Mouse (Mus musculus): ENCODE measurements around the gene Fgf7. TPM values are rescaled to one million over a fixed set of nuclear protein-coding genes. Genes with fewer than 3 reads are reported as not detected.

The Fgf7 gene
- polyA plus RNA-seq, 1 experiment, result 0.49 TPM

DNA sequence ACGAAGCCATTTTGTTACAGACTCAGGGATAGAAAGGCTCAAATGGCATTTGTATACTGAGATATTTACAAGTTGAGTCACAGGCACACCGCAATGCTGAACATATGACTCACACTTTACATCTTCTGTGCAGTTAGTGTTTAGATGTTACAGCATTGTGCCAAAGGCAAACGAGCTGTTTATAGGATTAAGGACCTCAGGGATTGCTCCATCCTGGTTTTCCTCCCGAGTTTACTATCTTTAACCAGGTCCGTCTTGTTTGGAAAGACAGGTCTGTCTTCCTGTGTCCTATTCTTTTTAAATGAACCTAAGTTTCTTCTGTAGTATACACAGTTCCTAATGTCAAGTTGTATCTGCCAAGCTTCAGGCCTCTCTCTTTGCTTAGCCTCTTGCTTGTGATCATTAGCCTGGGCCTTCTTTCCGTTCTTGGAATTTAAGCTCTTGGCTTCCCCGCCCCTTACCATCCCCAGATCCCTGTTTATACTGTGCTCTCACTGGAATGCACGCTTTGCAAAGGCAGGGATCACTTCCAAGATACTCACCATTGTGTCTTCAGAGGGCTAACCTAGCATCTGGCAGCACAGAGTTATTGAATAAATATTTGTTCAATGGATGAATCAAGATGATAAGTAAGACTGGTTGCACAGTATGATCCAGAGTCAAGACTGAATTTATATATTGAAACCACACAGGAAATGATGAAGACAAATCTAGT lies 3.1 kb upstream of the Fgf7 start:
- no peaks in the 10 kb centered on the region for H3K36me3 ChIP-seq (ENCODE audit: control insufficient read depth, insufficient read depth, low read length)
- no peak overlapping the region for H3K27ac ChIP-seq (ENCODE audit: control insufficient read depth, insufficient read depth, low read length)
- no peak overlapping the region for H3K4me3 ChIP-seq (ENCODE audit: control insufficient read depth, insufficient read depth, low read length)
- TF ChIP-seq CTCF (IDR thresholded peaks at IDR 0.05; ENCODE audit: borderline replicate concordance, control insufficient read depth, extremely low read depth, insufficient read depth, low read length, poor library complexity), result no peak
- no peak for TF ChIP-seq POLR2A (IDR thresholded peaks at IDR 0.05; ENCODE audit: control insufficient read depth, extremely low read depth, insufficient read depth, low read length, poor library complexity)
- WGBS, result 81% methylated on average over 8 of the region's 8 CpGs
- no peaks in the 10 kb centered on the region for H3K27me3 ChIP-seq (ENCODE audit: control insufficient read depth, insufficient read depth, low read length)
- no peaks in the 10 kb centered on the region for H3K4me1 ChIP-seq (replicated peaks; ENCODE audit: control insufficient read depth, insufficient read depth, low read length)
- no peak for DNase-seq

GRCm38 (mm10) chr2:126033114-126033972 lies 1.1 kb upstream of the Fgf7 start:
- Histone ChIP-seq H3K27ac (ENCODE audit: control insufficient read depth, insufficient read depth, low read length) (no peak overlapping the region), H3K4me3 (ENCODE audit: control insufficient read depth, insufficient read depth, low read length) (no peak overlapping the region), H3K36me3 (ENCODE audit: control insufficient read depth, insufficient read depth, low read length) (no peaks in the 10 kb centered on the region), H3K4me1 (replicated peaks; ENCODE audit: control insufficient read depth, insufficient read depth, low read length) (no peaks in the 10 kb centered on the region), H3K27me3 (ENCODE audit: control insufficient read depth, insufficient read depth, low read length) (no peaks in the 10 kb centered on the region)
- TF ChIP-seq CTCF (IDR thresholded peaks at IDR 0.05; ENCODE audit: borderline replicate concordance, control insufficient read depth, extremely low read depth, insufficient read depth, low read length, poor library complexity) (no peak), POLR2A (IDR thresholded peaks at IDR 0.05; ENCODE audit: control insufficient read depth, extremely low read depth, insufficient read depth, low read length, poor library complexity) (no peak)
- 88% methylated on average over 8 of the region's 8 CpGs for WGBS
- peak; percentile 8 for DNase-seq

DNA sequence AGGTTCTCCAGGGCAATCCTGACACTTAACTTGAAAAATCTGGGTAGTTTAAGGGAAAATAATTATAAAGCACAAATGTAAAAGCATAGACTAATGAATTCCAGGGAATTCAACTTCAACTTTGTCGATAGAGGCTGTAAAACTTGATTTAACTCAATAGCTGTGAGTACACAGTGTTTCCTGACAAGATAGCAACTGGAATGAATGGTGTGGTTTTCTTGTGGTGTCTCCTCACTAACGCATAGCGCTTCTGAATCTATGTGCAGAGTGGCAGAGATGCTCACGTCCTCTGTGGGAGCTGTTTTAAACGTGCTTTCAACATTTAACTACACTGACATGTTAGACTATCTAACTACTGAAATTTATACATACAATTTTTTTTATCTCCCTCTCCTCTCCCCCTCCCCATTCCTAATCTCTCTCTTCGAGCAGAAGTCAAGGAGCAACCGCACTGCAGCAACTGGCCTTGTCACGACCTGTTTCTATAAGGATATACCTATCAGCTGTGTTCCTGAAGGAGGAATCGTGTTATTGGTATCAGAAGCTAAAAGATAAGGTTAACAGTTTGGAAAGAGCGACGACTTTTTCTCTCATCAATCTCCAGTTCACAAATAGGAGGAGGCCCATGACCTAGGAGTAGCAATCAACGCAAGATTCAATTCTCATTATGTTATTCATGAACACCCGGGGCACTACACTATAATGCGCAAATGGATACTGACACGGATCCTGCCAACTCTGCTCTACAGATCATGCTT lies 734 bp downstream of the Fgf7 start:
- H3K4me3 ChIP-seq (ENCODE audit: control insufficient read depth, insufficient read depth, low read length), result no peak overlapping the region

GRCm38 (mm10) chr2:126036121-126036520 lies 1.7 kb downstream of the Fgf7 start:
- Histone ChIP-seq H3K36me3 (ENCODE audit: control insufficient read depth, insufficient read depth, low read length) (no peaks in the 10 kb centered on the region), H3K27me3 (ENCODE audit: control insufficient read depth, insufficient read depth, low read length) (no peaks in the 10 kb centered on the region), H3K4me1 (replicated peaks; ENCODE audit: control insufficient read depth, insufficient read depth, low read length) (no peaks in the 10 kb centered on the region), H3K27ac (ENCODE audit: control insufficient read depth, insufficient read depth, low read length) (no peak overlapping the region), H3K4me3 (ENCODE audit: control insufficient read depth, insufficient read depth, low read length) (no peak overlapping the region)
- TF ChIP-seq POLR2A (IDR thresholded peaks at IDR 0.05; ENCODE audit: control insufficient read depth, extremely low read depth, insufficient read depth, low read length, poor library complexity) (no peak), CTCF (IDR thresholded peaks at IDR 0.05; ENCODE audit: borderline replicate concordance, control insufficient read depth, extremely low read depth, insufficient read depth, low read length, poor library complexity) (no peak)
- 91% methylated on average over 4 of the region's 4 CpGs for WGBS
- no peak for DNase-seq

More for the DNA sequence above, 734 bp downstream of the Fgf7 start:
- WGBS, result 87% methylated on average over 15 of the region's 15 CpGs
- H3K36me3 ChIP-seq (ENCODE audit: control insufficient read depth, insufficient read depth, low read length), result no peaks in the 10 kb centered on the region
- TF ChIP-seq CTCF (IDR thresholded peaks at IDR 0.05; ENCODE audit: borderline replicate concordance, control insufficient read depth, extremely low read depth, insufficient read depth, low read length, poor library complexity), result no peak
- TF ChIP-seq POLR2A (IDR thresholded peaks at IDR 0.05; ENCODE audit: control insufficient read depth, extremely low read depth, insufficient read depth, low read length, poor library complexity), result no peak
- no peak for DNase-seq
- H3K27ac ChIP-seq (ENCODE audit: control insufficient read depth, insufficient read depth, low read length), result no peak overlapping the region
- no peaks in the 10 kb centered on the region for H3K27me3 ChIP-seq (ENCODE audit: control insufficient read depth, insufficient read depth, low read length)
- H3K4me1 ChIP-seq (replicated peaks; ENCODE audit: control insufficient read depth, insufficient read depth, low read length), result no peaks in the 10 kb centered on the region

- 86% methylated on average over 7 of the region's 7 CpGs for WGBS
- Histone ChIP-seq H3K27me3 (ENCODE audit: control insufficient read depth, insufficient read depth, low read length) (no peaks in the 10 kb centered on the region), H3K4me3 (ENCODE audit: control insufficient read depth, insufficient read depth, low read length) (no peak overlapping the region), H3K27ac (ENCODE audit: control insufficient read depth, insufficient read depth, low read length) (no peak overlapping the region), H3K4me1 (replicated peaks; ENCODE audit: control insufficient read depth, insufficient read depth, low read length) (no peaks in the 10 kb centered on the region), H3K36me3 (ENCODE audit: control insufficient read depth, insufficient read depth, low read length) (no peaks in the 10 kb centered on the region)
- TF ChIP-seq POLR2A (IDR thresholded peaks at IDR 0.05; ENCODE audit: control insufficient read depth, extremely low read depth, insufficient read depth, low read length, poor library complexity), result no peak
- TF ChIP-seq CTCF (IDR thresholded peaks at IDR 0.05; ENCODE audit: borderline replicate concordance, control insufficient read depth, extremely low read depth, insufficient read depth, low read length, poor library complexity), result no peak
- DNase-seq, result no peak
These were observed 4.0 kb downstream of the Fgf7 start for GRCm38 (mm10) chr2:126038221-126039000.
